Mouse (Mus musculus) WW6 (cell line): ENCODE measurements around the gene Vmn2r118.

Experiments
- DNase-seq: peaks from one replicate; pipeline ENCODE4 v3.0.0-alpha.2; 2013; ENCODE audit warnings: low read depth, low spot score

Vmn2r118 gene

DNA sequence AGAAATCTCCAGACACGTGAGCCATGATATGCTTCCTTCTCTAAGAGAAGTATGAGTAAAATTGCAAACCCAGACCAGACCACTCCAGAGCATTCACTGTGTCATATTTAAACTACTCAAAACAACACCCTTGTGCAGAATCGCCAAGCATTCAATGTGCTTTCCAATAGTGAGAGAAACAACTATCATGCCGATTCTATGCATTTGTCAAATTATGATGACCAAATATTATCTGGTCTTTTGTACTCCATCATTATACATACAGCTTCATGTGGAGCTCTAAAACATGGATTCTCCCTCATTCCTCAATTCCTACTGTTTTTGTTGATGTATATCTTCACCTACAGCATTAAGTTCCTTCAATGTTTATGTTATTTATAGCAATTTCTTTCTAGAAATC is at the start of gene Vmn2r118:
Vmn2r118 (minus strand) TSS at position 101 of the 400 bp plus-strand sequence.
- no peak for DNase-seq

GRCm38 (mm10) chr17:55661099-55661498 is 36.1 kb upstream of the Vmn2r118 start:
- DNase-seq, result no peak

DNA sequence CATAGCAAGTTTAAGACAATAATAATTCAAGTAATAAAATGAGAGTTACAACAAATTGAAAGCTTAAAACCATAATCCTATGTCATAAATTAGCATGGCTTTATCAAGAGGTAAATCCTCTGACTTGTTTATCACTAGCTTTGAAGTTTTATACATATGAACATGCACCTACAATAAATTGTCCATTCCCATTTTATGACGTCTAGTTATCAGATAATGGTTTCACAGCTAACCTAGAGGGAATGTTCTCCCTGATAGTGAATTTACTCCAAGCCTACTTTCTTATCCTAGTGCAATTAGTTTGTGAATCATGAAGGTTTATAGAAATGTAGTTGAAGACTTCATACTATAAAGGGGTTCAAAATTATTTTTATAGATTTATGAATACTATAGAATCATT is 34.2 kb downstream of the Vmn2r118 start:
- no peak for DNase-seq

- no peak for DNase-seq
These were observed 63.2 kb downstream of the Vmn2r118 start for GRCm38 (mm10) chr17:55561774-55562173.

DNA sequence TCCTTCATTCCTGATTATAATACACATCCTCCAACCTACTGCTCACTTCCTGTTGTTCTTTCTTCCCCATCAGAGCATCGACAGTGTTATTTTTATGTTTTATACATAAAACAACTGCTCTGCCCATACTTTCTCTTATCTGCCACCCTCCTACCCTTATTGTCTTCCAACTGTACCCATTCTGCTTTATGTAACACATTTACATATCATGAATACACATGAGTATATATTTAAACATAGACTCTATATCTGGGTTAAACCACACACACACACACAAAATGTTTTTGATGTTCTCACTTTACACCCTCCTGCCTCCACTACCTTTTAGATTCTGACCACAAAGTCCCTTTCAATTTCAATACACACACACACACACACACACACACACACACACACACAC is 76.5 kb downstream of the Vmn2r118 start:
- DNase-seq, result no peak
